Mouse (Mus musculus) spleen, adult 2 months (tissue): ENCODE measurements around the gene Neu3.

ENCODE experiments used
- CTCF ChIP-seq: fragments of 200-500 bp; IDR thresholded peaks from 2 replicates; pipeline ENCODE4 v1.5.1; 2011; ENCODE audit warnings: mild to moderate bottlenecking, inconsistent platforms; ENCODE audit not compliant: insufficient read depth, insufficient read length, insufficient replicate concordance; ENCODE audit errors: extremely low read depth
- POLR2A ChIP-seq: fragments of 200-500 bp; IDR thresholded peaks from 2 replicates; pipeline ENCODE4 v1.6.1; 2011; ENCODE audit warnings: low read depth, low read length, inconsistent platforms

DNA sequence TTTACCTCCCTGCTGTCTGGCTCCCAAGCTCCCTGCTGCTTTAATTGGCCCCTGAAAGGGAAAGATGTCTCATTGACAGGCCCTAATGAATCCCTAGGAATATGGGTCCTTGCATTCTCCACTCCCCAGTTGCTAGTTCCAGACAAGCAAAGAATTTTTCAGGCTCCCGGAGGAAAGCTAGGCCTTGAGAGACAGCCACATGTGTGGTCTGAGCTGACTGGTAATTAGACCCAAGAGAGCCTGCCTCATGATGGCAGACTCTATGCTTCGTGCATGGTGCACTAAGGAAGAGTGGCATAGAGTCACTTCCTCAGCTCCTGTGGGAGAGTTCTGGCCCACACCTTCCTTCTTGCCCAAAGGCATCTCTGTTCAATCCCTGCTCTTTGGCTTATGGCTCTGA, 40.3 kb downstream of the Neu3 start:
- TF ChIP-seq POLR2A: no peak
- no peak for TF ChIP-seq CTCF
